Mouse (Mus musculus) midbrain, embryonic 10.5 days (tissue): ENCODE measurements at regions not wholly inside any gene's neighbourhood (a gene's known extent, or its start where the extent isn't known, plus 50 kb on each side); places are given as distances from the start of the nearest gene placed in this dataset.

Experiments
- DNase-seq: peaks from one replicate; pipeline ENCODE4 v3.0.0-alpha.2; 2017; ENCODE audit warnings: low spot score
- H3K27ac ChIP-seq: fragments of 300-500 bp; sonication (generic); replicated peaks from 2 replicates; pipeline ENCODE4 v1.5.1; 2016; ENCODE audit warnings: mild to moderate bottlenecking
- H3K27me3 ChIP-seq: fragments of 300-500 bp; sonication (generic); 2 replicates; pipeline ENCODE4 v1.6.1; 2016; ENCODE audit warnings: low read depth, mild to moderate bottlenecking; ENCODE audit not compliant: poor library complexity, severe bottlenecking
- H3K36me3 ChIP-seq: fragments of 300-500 bp; sonication (generic); 2 replicates; pipeline ENCODE4 v1.6.1; 2016; ENCODE audit warnings: mild to moderate bottlenecking, moderate library complexity
- H3K4me1 ChIP-seq: fragments of 300-500 bp; sonication (generic); 2 replicates; pipeline ENCODE4 v1.6.1; 2016
- H3K4me3 ChIP-seq: fragments of 300-500 bp; sonication (generic); 2 replicates; pipeline ENCODE4 v1.5.1; 2016; ENCODE audit warnings: mild to moderate bottlenecking, moderate library complexity
- H3K9me3 ChIP-seq: fragments of 300-500 bp; sonication (generic); replicated peaks from 2 replicates; pipeline ENCODE4 v1.6.1; 2016; ENCODE audit warnings: mild to moderate bottlenecking
- WGBS: fragments of 180-500 bp; shearing (Covaris S2); methylation state at CpG from one replicate; pipeline ENCODE4 v1.1.7; 2016; 5-methylcytosine and 5-hydroxymethylcytosine counted together

DNA sequence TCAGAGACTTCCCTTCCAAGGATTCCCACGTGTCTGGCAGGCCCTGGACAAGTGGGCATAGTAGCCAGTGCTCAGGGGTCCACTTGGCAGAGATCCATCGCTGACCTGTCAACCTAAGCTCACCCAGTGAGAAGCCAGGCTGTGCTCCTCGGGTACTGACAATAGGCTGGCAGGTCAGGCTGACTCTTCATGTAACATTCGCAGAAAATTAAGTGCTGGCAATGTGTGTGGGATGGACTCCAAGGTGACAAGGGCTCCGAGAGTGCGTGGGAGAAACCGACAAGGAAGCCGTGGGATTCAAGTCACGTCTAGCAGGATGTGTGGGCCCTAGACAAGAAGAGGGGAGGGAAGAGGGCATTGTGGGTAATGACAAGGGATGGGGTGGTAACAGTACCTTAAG, 564.6 kb upstream of the Adam5 start:
- Histone ChIP-seq H3K27me3 (peaks cover 34% of the 10 kb centered on the region), H3K4me1 (peaks cover 45% of the 10 kb centered on the region), H3K9me3 (no peaks in the 10 kb centered on the region), H3K4me3 (no peak overlapping the region), H3K27ac (peak overlapping the region; percentile 68; the same call in 1 of the 2 replicates), H3K36me3 (no peaks in the 10 kb centered on the region)
- DNase-seq, result no peak
- 69% methylated on average over 9 of the region's 9 CpGs for WGBS

DNA sequence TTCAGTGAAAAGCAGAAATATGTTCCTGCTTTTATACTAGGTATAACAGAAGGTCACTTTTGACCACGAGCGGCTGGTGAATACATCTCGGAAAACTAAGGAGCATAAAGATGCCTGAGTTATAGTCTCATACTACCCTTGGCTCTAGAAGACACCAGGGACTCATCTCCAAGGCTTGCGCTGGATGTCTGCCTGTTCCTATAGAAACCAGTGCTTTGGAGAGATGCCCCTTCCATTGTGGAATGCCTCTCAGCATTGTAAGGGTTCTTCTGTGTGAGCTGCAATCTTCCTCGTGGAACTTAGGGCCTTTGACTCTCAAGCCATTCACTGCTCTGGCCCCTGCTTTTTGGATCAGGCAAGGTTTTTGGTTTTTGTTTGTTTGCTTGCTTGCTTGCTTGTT, 561.0 kb upstream of the Adam5 start:
- Histone ChIP-seq H3K27me3 (peaks cover 14% of the 10 kb centered on the region; the same call in 1 of the 2 replicates), H3K36me3 (no peaks in the 10 kb centered on the region), H3K9me3 (no peaks in the 10 kb centered on the region), H3K4me3 (no peak overlapping the region), H3K27ac (no peak overlapping the region), H3K4me1 (peaks cover 23% of the 10 kb centered on the region)
- no peak for DNase-seq
- 75% methylated on average over 5 of the region's 5 CpGs for WGBS

- 79% methylated on average over 2 of the region's 2 CpGs for WGBS
- H3K4me1 ChIP-seq, result peaks cover 18% of the 10 kb centered on the region
- H3K9me3 ChIP-seq, result no peaks in the 10 kb centered on the region
- H3K27me3 ChIP-seq, result peaks cover 13% of the 10 kb centered on the region; the same call in 1 of the 2 replicates
- DNase-seq, result no peak
- H3K4me3 ChIP-seq, result no peak overlapping the region
- no peaks in the 10 kb centered on the region for H3K36me3 ChIP-seq
- H3K27ac ChIP-seq, result no peak overlapping the region
Measured at GRCm38 (mm10) chr8:25384591-25384990, 560.4 kb upstream of the Adam5 start.

DNA sequence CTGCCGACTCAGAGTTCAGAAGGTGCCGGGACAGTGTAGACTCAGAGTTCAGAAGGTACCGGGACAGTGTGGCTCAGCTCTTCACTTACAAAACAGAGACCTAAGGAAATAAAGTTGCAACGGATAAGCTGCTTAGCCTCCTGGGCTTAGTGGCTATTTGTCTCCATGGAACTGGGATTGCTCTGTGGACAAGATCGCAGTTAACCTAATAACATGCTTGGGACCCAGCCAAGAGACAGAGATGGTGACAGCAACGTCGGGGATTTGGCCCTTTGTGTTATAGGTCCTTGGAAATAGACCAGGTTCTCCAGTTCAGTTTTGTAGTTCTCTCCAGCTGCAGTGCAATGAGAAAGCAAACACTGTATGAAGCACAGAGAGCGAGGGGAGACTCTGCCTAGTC, 549.1 kb upstream of the Adam5 start:
- peaks cover 30% of the 10 kb centered on the region for H3K27me3 ChIP-seq
- no peak overlapping the region for H3K4me3 ChIP-seq
- no peak overlapping the region for H3K27ac ChIP-seq
- H3K36me3 ChIP-seq, result no peaks in the 10 kb centered on the region
- no peak for DNase-seq
- WGBS, result 60% methylated on average over 8 of the region's 8 CpGs
- no peaks in the 10 kb centered on the region for H3K9me3 ChIP-seq
- H3K4me1 ChIP-seq, result peaks cover 19% of the 10 kb centered on the region

GRCm38 (mm10) chr8:25370947-25371346, 546.8 kb upstream of the Adam5 start:
- WGBS, result 36% methylated on average over 11 of the region's 11 CpGs
- DNase-seq, result no peak
- H3K4me3 ChIP-seq, result no peak overlapping the region
- no peak overlapping the region for H3K27ac ChIP-seq
- H3K9me3 ChIP-seq, result no peaks in the 10 kb centered on the region
- peaks cover 25% of the 10 kb centered on the region for H3K4me1 ChIP-seq
- H3K27me3 ChIP-seq, result peaks cover 40% of the 10 kb centered on the region
- H3K36me3 ChIP-seq, result no peaks in the 10 kb centered on the region

DNA sequence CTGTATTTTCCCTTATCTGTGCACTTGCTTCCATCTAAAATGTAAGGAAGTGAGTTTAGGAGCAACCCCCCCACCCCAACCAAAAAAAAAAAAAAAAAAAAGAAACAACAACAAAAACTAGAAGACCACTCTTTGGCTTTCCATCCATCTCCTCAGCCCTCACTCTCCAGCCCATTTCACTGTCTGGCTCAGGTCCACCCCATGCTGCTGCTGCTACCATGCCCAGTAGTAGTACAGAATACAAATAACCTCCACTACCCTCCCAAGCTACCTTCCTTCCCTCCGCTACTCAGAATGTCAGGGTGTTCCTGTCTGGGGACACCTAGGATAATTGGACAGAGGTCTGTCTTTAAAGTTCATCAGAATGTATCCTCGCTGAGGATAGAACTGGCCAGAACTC, 545.2 kb upstream of the Adam5 start:
- H3K36me3 ChIP-seq, result no peaks in the 10 kb centered on the region
- no peak overlapping the region for H3K27ac ChIP-seq
- WGBS, result 91% methylated on average over 2 of the region's 2 CpGs
- peaks cover 40% of the 10 kb centered on the region for H3K27me3 ChIP-seq
- no peak overlapping the region for H3K4me3 ChIP-seq
- no peaks in the 10 kb centered on the region for H3K9me3 ChIP-seq
- no peak for DNase-seq
- H3K4me1 ChIP-seq, result peaks cover 25% of the 10 kb centered on the region

DNA sequence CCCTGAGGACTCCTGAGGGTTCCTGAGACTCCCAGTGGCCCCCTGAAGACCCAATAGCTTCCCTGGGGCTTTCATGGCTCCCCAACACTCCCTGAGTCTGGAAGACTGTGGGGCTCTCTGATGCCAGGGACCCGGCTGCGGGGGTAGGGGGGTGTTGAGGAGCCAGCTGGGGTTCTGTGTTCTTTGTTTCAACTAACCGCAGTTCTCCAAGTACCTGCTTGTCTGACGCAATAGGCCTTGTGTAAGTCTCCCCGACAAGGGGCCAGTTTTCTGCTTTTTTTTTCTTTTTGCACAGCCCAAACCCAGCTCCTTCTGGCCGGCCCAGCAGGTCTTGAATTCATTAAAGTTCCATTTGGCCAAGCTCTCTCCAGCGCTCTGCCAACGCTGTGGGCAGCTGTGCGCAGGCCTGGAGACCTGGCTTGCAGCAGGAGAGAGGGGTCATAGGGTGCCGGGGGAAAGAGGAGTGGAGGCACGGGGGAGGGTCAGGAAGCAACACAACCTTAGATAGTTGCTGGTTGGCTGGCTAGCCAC, 544.5 kb upstream of the Adam5 start:
- no peaks in the 10 kb centered on the region for H3K36me3 ChIP-seq
- H3K9me3 ChIP-seq, result no peaks in the 10 kb centered on the region
- whole genome bisulfite sequencing, result 4% methylated on average over 11 of the region's 11 CpGs
- peaks cover 25% of the 10 kb centered on the region for H3K4me1 ChIP-seq
- H3K27me3 ChIP-seq, result peaks cover 40% of the 10 kb centered on the region
- H3K4me3 ChIP-seq, result peak overlapping the region; percentile 36
- DNase-seq, result peak; percentile 64
- peak overlapping the region; percentile 77 for H3K27ac ChIP-seq

DNA sequence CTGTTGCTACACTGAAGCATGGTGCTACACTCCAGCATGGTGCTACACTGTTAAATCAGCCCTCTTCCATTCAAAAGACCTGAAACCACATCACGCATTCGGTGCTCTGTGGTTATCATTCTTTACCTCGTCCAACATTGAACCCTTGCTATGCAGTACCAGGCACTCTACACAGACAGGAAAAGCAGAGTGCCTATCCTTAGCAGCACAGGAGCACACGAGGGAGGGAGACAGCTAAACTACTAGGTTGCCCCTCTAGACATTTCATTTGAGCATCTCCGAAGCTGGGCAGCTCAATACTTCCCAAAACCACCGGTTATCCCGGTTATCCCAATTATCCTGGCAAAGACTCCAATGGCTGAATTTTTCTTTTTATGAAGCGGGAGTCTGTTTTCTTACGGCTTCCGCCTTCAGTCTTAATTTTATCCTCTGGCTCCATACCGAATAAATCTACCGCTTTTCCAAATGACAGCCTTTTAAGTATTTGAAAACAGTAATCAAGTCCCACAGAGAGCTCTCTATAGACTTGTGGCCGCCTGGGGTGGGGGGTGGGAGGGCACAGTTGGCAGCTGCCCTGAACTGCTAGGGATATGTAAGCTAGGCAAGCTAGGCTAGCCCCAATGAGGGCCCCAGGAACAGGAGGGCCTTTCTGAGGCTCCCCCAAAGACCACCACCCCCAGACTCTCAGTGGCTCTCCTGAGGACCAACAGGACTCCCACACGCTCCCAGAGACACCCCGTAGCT, 543.8 kb upstream of the Adam5 start:
- H3K9me3 ChIP-seq, result no peaks in the 10 kb centered on the region
- 17% methylated on average over 15 of the region's 15 CpGs for WGBS
- peak overlapping the region; percentile 36 for H3K4me3 ChIP-seq
- H3K27me3 ChIP-seq, result peaks cover 40% of the 10 kb centered on the region
- no peaks in the 10 kb centered on the region for H3K36me3 ChIP-seq
- H3K27ac ChIP-seq, result peak overlapping the region; percentile 77
- DNase-seq, result no peak
- H3K4me1 ChIP-seq, result peaks cover 25% of the 10 kb centered on the region

DNA sequence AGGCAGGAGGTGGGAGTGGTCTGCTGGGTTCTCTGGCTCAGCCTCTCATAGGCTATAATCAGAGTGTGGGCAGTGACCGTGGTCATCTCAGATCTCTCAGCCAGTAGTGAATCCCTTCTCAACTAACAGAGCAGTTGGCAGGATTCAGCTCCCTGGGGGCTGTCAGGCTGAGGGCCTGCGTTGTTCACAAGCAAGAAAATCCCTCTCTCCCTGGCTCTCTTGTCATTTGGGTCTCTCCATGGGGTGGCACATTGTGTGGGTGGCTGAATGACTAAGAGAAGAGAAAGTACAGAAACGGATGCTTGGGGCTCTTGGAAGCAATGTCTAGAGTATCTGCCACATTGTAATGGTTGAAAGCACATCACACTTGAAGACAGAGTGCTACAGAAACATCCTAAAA, 542.0 kb upstream of the Adam5 start:
- Histone ChIP-seq H3K36me3 (no peaks in the 10 kb centered on the region), H3K4me1 (peaks cover 20% of the 10 kb centered on the region), H3K9me3 (no peaks in the 10 kb centered on the region; the same call in 1 of the 2 replicates), H3K27me3 (peaks cover 32% of the 10 kb centered on the region), H3K27ac (no peak overlapping the region), H3K4me3 (no peak overlapping the region)
- no peak for DNase-seq
- WGBS, result 23% methylated on average over 3 of the region's 3 CpGs

GRCm38 (mm10) chr8:25362656-25363055, 538.5 kb upstream of the Adam5 start:
- Histone ChIP-seq H3K9me3 (no peaks in the 10 kb centered on the region; the same call in 1 of the 2 replicates), H3K4me3 (no peak overlapping the region), H3K27ac (no peak overlapping the region), H3K36me3 (no peaks in the 10 kb centered on the region), H3K27me3 (peaks cover 5% of the 10 kb centered on the region; the same call in 1 of the 2 replicates), H3K4me1 (peaks cover under 1% of the 10 kb centered on the region; the same call in 1 of the 2 replicates)
- DNase-seq, result no peak
- WGBS, result 73% methylated on average over 9 of the region's 9 CpGs

DNA sequence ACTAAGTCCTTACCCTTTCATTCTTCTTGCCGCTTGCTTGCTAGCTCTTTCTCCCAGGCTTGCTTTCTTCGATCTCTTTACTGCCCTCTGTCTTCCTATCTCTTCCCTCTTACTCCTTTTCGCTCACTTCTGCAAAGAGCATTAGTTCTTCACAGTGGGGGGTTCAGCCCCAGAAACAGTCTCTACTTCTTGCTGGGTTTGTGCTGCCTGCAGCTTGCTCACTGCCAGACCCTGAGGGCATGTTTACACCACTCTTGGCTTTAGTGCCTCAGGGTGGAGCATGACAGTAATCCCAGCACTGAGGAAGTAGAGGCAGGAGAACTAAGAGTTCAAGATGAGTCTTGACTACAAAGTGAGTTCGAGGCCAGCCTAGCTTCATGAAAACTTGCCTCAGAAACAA, 538.0 kb upstream of the Adam5 start:
- no peaks in the 10 kb centered on the region for H3K36me3 ChIP-seq
- H3K27me3 ChIP-seq, result 0 out of 2 replicates have a peak, but pooled peaks cover under 1% of the 10 kb centered on the region
- no peak overlapping the region for H3K27ac ChIP-seq
- WGBS, result 60% methylated on average over 4 of the region's 4 CpGs
- no peaks in the 10 kb centered on the region for H3K4me1 ChIP-seq
- no peaks in the 10 kb centered on the region; the same call in 1 of the 2 replicates for H3K9me3 ChIP-seq
- no peak for DNase-seq
- H3K4me3 ChIP-seq, result no peak overlapping the region

DNA sequence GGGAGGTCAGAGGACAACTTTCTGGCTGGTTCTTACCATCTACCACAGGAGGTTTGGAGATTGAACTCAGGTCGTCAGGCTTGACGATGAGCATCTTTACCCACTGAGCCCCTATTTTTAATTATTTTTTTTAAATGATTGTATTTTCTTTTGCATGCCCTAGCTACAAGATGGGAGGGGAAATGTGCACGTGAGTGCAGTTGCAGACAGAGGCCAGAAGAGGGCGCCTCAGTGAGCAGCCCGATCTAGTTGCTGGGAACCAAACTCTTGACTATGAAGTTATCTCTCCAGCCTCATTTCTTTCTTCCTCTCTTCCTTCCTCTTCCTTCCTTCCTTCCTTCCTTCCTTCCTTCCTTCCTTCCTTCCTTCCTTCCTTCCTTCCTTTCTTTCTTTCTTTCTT, 537.3 kb upstream of the Adam5 start:
- DNase-seq, result no peak
- no peak overlapping the region for H3K4me3 ChIP-seq
- H3K27ac ChIP-seq, result no peak overlapping the region
- H3K27me3 ChIP-seq, result no peaks in the 10 kb centered on the region
- no peaks in the 10 kb centered on the region for H3K4me1 ChIP-seq
- 87% methylated on average over 5 of the region's 5 CpGs for WGBS
- H3K36me3 ChIP-seq, result no peaks in the 10 kb centered on the region
- H3K9me3 ChIP-seq, result no peaks in the 10 kb centered on the region; the same call in 1 of the 2 replicates

DNA sequence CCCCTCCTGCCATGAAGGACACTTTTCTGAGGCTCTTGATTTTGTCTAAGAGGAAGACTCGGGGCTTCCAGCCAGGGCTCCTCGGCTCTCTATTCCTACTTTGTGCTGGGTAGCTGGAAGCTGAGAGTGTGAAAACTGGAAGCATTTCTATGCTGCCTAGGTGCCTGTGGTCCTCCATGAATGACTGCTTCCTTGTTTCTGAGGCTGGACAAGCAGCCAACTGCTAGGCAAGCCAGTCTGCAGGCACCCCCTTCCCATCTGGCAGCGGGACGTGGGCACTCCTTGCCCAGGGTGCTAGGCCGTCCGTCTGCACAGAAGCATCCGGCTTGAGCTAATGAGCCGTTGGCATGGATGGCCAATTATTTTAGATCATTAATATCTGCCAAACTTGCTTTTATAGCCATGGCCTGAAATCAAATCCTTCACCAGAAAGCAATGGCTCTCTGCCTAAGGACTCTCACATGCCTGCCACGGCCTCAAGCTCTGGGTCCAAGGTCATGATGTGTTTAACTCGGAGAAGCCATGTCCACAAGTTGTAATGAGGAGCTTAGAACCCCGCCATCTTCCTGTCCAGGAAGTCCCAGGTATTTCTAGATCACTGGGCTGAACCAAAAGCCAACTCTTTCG, 534.5 kb upstream of the Adam5 start:
- peaks cover 8% of the 10 kb centered on the region for H3K4me1 ChIP-seq
- no peak overlapping the region for H3K4me3 ChIP-seq
- H3K27me3 ChIP-seq, result peaks cover 24% of the 10 kb centered on the region
- no peaks in the 10 kb centered on the region; the same call in 1 of the 2 replicates for H3K9me3 ChIP-seq
- H3K36me3 ChIP-seq, result no peaks in the 10 kb centered on the region
- 93% methylated on average over 12 of the region's 12 CpGs for WGBS
- DNase-seq, result no peak
- H3K27ac ChIP-seq, result no peak overlapping the region
